Mouse (Mus musculus): ENCODE measurements around the gene Lipe.

- no peak for TF ChIP-seq CTCF (conservative IDR thresholded peaks at IDR 0.05; ENCODE audit: low read length)
- no peak for TF ChIP-seq NANOG (IDR thresholded peaks at IDR 0.05; ENCODE audit: borderline replicate concordance, low read length)
- no peak for TF ChIP-seq POU5F1 (IDR thresholded peaks at IDR 0.05; ENCODE audit: borderline replicate concordance, low read length)
These were observed 39.7 kb downstream of the Lipe start for GRCm38 (mm10) chr7:25358721-25359206.

Measured in E14TG2a.4 (cell line).